In the genomic region with DNA sequence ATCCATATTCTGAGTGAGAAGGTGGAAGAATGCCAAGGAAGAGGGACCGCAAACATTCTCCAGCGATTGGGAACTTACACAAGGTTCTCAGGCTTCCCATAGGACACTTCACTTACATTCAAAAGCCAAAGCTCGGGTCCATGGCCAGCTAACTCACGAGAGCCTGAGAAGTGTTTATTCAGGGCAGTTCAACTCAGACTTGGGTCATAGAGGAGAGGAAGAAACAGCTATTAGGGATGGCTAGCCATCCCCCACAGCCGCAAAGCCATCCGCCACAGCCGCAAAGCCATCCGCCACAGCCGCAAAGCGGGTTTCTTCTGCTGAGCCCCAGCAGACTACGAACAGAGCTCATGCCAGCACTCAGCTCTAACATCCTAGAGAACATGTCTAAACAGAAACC, we compare ENCODE assay signal across 23 mouse cellular contexts. TPM values are rescaled to one million over a fixed set of nuclear protein-coding genes. Genes with fewer than 3 reads are reported as not detected.
A peak's percentile ranks its signal among the peaks of the same experiment; 100 is the strongest.
DNase-seq lines count a peak whose midpoint lies in the region; ATAC-seq lines count a peak whose summit lies in the region.
"Had no signal": no experiment of that assay in that cellular context is flagged by ENCODE, and none has a peak within 500 bp of the region (broad histone marks: within the 10 kb centered on the region; RNA-seq: fewer than 3 reads in every experiment).

No protein-coding gene starts in this region.

- peak overlapping the region; percentile 14; the same call in 1 of the 2 replicates for H3K4me3 ChIP-seq in brown adipose tissue, adult 24 weeks (ENCODE audit: insufficient read depth, low read depth, low read length)
- no peak overlapping the region for H3K4me3 ChIP-seq in forebrain, embryonic 12.5 days (replicated peaks)
- H3K4me3 ChIP-seq: embryonic facial prominence, embryonic 12.5 days; erythroblast, embryonic 14.5 days; gastrocnemius, adult 2 months; kidney, embryonic 15.5 days; liver, embryonic 13.5 days; midbrain, embryonic 10.5 days had no signal

- no peak overlapping the region for H3K9ac ChIP-seq in forebrain, embryonic 12.5 days
- H3K9ac ChIP-seq: embryonic facial prominence, embryonic 12.5 days; kidney, embryonic 15.5 days; liver, embryonic 13.5 days had no signal

- H3K27me3 ChIP-seq in forebrain, embryonic 12.5 days, result no peaks in the 10 kb centered on the region
- H3K27me3 ChIP-seq: embryonic facial prominence, embryonic 12.5 days; kidney, embryonic 15.5 days; liver, embryonic 13.5 days had no signal

- H3K9me3 ChIP-seq in forebrain, embryonic 12.5 days, result no peaks in the 10 kb centered on the region
- H3K9me3 ChIP-seq: embryonic facial prominence, embryonic 12.5 days; kidney, embryonic 15.5 days; liver, embryonic 13.5 days; midbrain, embryonic 10.5 days had no signal

- peak; percentile 50 to 63 for DNase-seq in lung, adult 18-20 months
- DNase-seq in lung, postnatal 14 days, result no peak
- DNase-seq in lung, postnatal 10 days, result peak; percentile 47
- DNase-seq in ovary, adult 18-20 months (ENCODE audit: low spot score), result no peak
- no peak for DNase-seq in kidney, postnatal 36 days
- DNase-seq: adrenal gland, adult 2 months; cerebellum, adult 11-12 months; cerebellum, postnatal 10 days; gastrocnemius, adult 2 months; heart, postnatal 14 days; kidney, postnatal 4 days; liver, embryonic 13.5 days; thymus, adult 18-20 months; thymus, postnatal 4 days had no signal

- no peak overlapping the region for H3K27ac ChIP-seq in brown adipose tissue, adult 24 weeks (replicated peaks; ENCODE audit: low read depth, low read length)
- no peak overlapping the region for H3K27ac ChIP-seq in forebrain, embryonic 12.5 days
- H3K27ac ChIP-seq: embryonic facial prominence, embryonic 12.5 days; gastrocnemius, adult 2 months; kidney, embryonic 15.5 days; liver, embryonic 13.5 days; midbrain, embryonic 10.5 days had no signal

- no peak overlapping the region for H3K4me2 ChIP-seq in forebrain, embryonic 12.5 days
- H3K4me2 ChIP-seq: embryonic facial prominence, embryonic 12.5 days; kidney, embryonic 15.5 days; liver, embryonic 13.5 days had no signal

- no peak for ATAC-seq in forebrain, embryonic 12.5 days (ENCODE audit: low FRiP score)
- ATAC-seq: forebrain, embryonic 14.5 days; intestine, postnatal 0 days; midbrain, embryonic 16.5 days had no signal

- H3K4me1 ChIP-seq in brown adipose tissue, adult 24 weeks (ENCODE audit: control insufficient read depth, insufficient read depth, insufficient read length, low read length), result no peaks in the 10 kb centered on the region
- peaks cover 5% of the 10 kb centered on the region for H3K4me1 ChIP-seq in forebrain, embryonic 12.5 days

- 87% methylated on average over 11 of the region's 11 CpGs for WGBS in forebrain, embryonic 12.5 days

- H3K36me3 ChIP-seq in forebrain, embryonic 12.5 days (replicated peaks), result no peaks in the 10 kb centered on the region
- H3K36me3 ChIP-seq: embryonic facial prominence, embryonic 12.5 days; kidney, embryonic 15.5 days; liver, embryonic 13.5 days; midbrain, embryonic 10.5 days had no signal

RNA-seq across cellular contexts. Expression of a gene that starts 13.9 kb away (rescaled TPM):
- 55.2 and 82.3 TPM in 2 replicates for polyA plus RNA-seq in brown adipose tissue, adult 24 weeks (2012; ENCODE audit: insufficient read depth, insufficient read length, missing spikeins)
- polyA plus RNA-seq in forebrain, embryonic 12.5 days (2016; fragmentation: Nextera tagmentation; extraction: Ambion mirVana), result 5.7 and 6.6 TPM in 2 replicates

Comparison
In these comparisons a context has a peak if more than half of its experiments do, and no peak if none do; other contexts are left out.
1. DNase-seq: peak in lung, adult 18-20 months (2 of 2) and lung, postnatal 10 days (single experiment); none in lung, postnatal 14 days (single experiment), ovary, adult 18-20 months (single experiment) and kidney, postnatal 36 days (0 of 2).